Mouse (Mus musculus) frontal cortex, postnatal 10 days (tissue): ENCODE results near the gene Col20a1.

Experiments
- DNase-seq, 2 experiments: peaks; one replicate each; pipeline ENCODE4 v3.0.0; 2022; ENCODE audit warnings: low spot score in 2 of 2, mixed read lengths in 1 of 2

Gene Col20a1

GRCm38 (mm10) chr2:181065827-181066226, 79.5 kb downstream of the Col20a1 start:
- no peak for DNase-seq
